Mouse (Mus musculus): ENCODE data around the gene Cnih2. TPM values are rescaled to one million over a fixed set of nuclear protein-coding genes. Genes with fewer than 3 reads are reported as not detected.

The Cnih2 gene
- polyA plus RNA-seq, 1 experiment, result 43.5 TPM

DNA sequence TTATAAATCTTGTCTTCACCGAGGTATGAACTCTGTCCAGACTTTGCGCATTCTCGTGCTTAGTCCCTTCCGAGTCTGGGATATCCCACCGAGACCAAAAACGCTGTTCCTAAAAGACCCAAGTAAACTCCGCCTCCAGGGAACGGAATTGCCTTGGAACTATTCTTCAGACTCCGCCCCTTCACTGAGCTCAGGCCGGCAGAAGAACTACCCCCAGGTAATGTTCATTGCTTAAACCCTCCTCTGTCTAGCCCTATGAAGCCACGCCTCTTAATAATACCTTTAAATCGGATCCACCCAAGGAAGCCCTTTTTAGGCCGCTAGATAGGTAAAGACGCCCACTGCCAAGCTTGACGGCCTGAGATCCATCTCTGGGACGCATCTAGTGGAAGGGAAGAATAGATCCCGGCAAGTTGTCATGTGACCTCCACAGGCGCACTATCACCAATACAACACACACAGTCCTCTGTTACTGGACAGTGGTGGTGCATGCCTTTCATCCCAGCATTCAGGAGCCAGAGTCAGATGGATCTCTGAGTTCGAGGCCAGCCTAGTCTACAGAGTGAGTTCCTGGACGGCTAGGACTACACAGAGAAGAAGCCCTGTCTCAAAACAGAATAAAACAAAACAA lies 25.8 kb downstream of the Cnih2 start:
- H3K4me1 ChIP-seq (ENCODE audit: control insufficient read depth, insufficient read depth, low read length), result peaks cover 29% of the 10 kb centered on the region
- no peak for TF ChIP-seq POLR2A (IDR thresholded peaks at IDR 0.05; ENCODE audit: control insufficient read depth, low read depth, low read length)
- no peak for TF ChIP-seq CTCF (IDR thresholded peaks at IDR 0.05; ENCODE audit: control insufficient read depth, insufficient read depth, insufficient replicate concordance, low read depth, low read length)

GRCm38 (mm10) chr19:5071545-5072369 lies 26.6 kb downstream of the Cnih2 start:
- Histone ChIP-seq H3K4me1 (ENCODE audit: control insufficient read depth, insufficient read depth, low read length) (peaks cover 35% of the 10 kb centered on the region), H3K4me3 (ENCODE audit: control insufficient read depth, low read depth, low read length) (peak overlapping the region; percentile 83), H3K27ac (ENCODE audit: control insufficient read depth, insufficient read depth, low read depth, low read length) (no peak overlapping the region), H3K36me3 (ENCODE audit: control insufficient read depth, insufficient read depth, low read length) (no peaks in the 10 kb centered on the region), H3K27me3 (ENCODE audit: control insufficient read depth, insufficient read depth, low read length) (no peaks in the 10 kb centered on the region)
- TF ChIP-seq POLR2A (IDR thresholded peaks at IDR 0.05; ENCODE audit: control insufficient read depth, low read depth, low read length) (peak; percentile 29; the same call in 1 of the 2 replicates), CTCF (IDR thresholded peaks at IDR 0.05; ENCODE audit: control insufficient read depth, insufficient read depth, insufficient replicate concordance, low read depth, low read length) (no peak)

More for the DNA sequence above, 25.8 kb downstream of the Cnih2 start:
- Histone ChIP-seq H3K27ac (ENCODE audit: control insufficient read depth, insufficient read depth, low read depth, low read length) (no peak overlapping the region), H3K4me3 (ENCODE audit: control insufficient read depth, low read depth, low read length) (peak overlapping the region; percentile 83), H3K27me3 (ENCODE audit: control insufficient read depth, insufficient read depth, low read length) (no peaks in the 10 kb centered on the region), H3K36me3 (ENCODE audit: control insufficient read depth, insufficient read depth, low read length) (no peaks in the 10 kb centered on the region)

DNA sequence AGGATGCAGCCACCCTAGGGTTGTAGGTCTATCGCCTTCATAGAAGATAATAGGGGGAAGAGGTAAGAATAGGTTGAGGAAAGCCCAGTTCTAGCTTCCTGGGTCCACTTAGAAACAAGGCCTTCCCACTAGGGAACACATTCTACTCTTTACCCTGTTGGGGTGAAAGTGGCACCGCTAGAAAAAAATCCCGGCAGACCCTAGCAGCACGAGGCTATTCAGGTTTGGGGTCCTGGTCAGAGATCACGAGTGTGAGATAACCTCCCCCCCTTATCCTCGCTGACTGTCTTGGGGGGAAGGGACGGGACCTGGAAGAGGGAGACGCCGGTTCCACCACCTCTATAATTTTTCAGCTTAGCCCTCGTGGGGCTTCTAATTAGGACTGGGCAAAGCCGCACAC lies 27.2 kb downstream of the Cnih2 start:
- TF ChIP-seq POLR2A (IDR thresholded peaks at IDR 0.05; ENCODE audit: control insufficient read depth, low read depth, low read length), result no peak
- no peak for TF ChIP-seq CTCF (IDR thresholded peaks at IDR 0.05; ENCODE audit: control insufficient read depth, insufficient read depth, insufficient replicate concordance, low read depth, low read length)
- Histone ChIP-seq H3K4me1 (ENCODE audit: control insufficient read depth, insufficient read depth, low read length) (peaks cover 35% of the 10 kb centered on the region), H3K4me3 (ENCODE audit: control insufficient read depth, low read depth, low read length) (peak overlapping the region; percentile 83), H3K27ac (ENCODE audit: control insufficient read depth, insufficient read depth, low read depth, low read length) (no peak overlapping the region), H3K27me3 (ENCODE audit: control insufficient read depth, insufficient read depth, low read length) (no peaks in the 10 kb centered on the region), H3K36me3 (ENCODE audit: control insufficient read depth, insufficient read depth, low read length) (no peaks in the 10 kb centered on the region)

DNA sequence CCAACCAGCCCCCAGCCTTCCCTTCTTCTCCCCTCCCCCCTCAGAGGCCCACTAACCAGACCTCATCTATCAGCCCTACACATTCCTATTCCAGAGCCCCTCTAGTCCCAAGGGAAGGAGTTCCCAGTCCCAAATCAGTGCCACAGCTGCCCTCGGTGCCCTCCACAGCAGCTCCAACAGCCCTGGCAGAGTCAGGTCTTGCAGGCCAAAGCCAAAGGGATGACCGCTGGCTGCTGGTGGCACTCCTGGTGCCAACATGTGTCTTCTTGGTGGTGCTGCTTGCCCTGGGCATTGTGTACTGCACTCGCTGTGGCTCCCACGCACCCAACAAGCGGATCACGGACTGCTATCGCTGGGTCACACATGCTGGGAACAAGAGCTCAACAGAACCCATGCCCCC lies 28.3 kb downstream of the Cnih2 start:
- Histone ChIP-seq H3K36me3 (ENCODE audit: control insufficient read depth, insufficient read depth, low read length) (no peaks in the 10 kb centered on the region), H3K4me1 (ENCODE audit: control insufficient read depth, insufficient read depth, low read length) (peaks cover 35% of the 10 kb centered on the region), H3K27ac (ENCODE audit: control insufficient read depth, insufficient read depth, low read depth, low read length) (no peak overlapping the region), H3K27me3 (ENCODE audit: control insufficient read depth, insufficient read depth, low read length) (no peaks in the 10 kb centered on the region), H3K4me3 (ENCODE audit: control insufficient read depth, low read depth, low read length) (peak overlapping the region; percentile 28)
- no peak for TF ChIP-seq CTCF (IDR thresholded peaks at IDR 0.05; ENCODE audit: control insufficient read depth, insufficient read depth, insufficient replicate concordance, low read depth, low read length)
- no peak for TF ChIP-seq POLR2A (IDR thresholded peaks at IDR 0.05; ENCODE audit: control insufficient read depth, low read depth, low read length)

- H3K4me1 ChIP-seq (ENCODE audit: control insufficient read depth, insufficient read depth, low read length), result peaks cover 35% of the 10 kb centered on the region
- no peak overlapping the region for H3K27ac ChIP-seq (ENCODE audit: control insufficient read depth, insufficient read depth, low read depth, low read length)
- H3K4me3 ChIP-seq (ENCODE audit: control insufficient read depth, low read depth, low read length), result no peak overlapping the region
- TF ChIP-seq CTCF (IDR thresholded peaks at IDR 0.05; ENCODE audit: control insufficient read depth, insufficient read depth, insufficient replicate concordance, low read depth, low read length) (no peak), POLR2A (IDR thresholded peaks at IDR 0.05; ENCODE audit: control insufficient read depth, low read depth, low read length) (no peak)
- no peaks in the 10 kb centered on the region for H3K27me3 ChIP-seq (ENCODE audit: control insufficient read depth, insufficient read depth, low read length)
- no peaks in the 10 kb centered on the region for H3K36me3 ChIP-seq (ENCODE audit: control insufficient read depth, insufficient read depth, low read length)
These were observed 28.8 kb downstream of the Cnih2 start for GRCm38 (mm10) chr19:5069486-5069885.

DNA sequence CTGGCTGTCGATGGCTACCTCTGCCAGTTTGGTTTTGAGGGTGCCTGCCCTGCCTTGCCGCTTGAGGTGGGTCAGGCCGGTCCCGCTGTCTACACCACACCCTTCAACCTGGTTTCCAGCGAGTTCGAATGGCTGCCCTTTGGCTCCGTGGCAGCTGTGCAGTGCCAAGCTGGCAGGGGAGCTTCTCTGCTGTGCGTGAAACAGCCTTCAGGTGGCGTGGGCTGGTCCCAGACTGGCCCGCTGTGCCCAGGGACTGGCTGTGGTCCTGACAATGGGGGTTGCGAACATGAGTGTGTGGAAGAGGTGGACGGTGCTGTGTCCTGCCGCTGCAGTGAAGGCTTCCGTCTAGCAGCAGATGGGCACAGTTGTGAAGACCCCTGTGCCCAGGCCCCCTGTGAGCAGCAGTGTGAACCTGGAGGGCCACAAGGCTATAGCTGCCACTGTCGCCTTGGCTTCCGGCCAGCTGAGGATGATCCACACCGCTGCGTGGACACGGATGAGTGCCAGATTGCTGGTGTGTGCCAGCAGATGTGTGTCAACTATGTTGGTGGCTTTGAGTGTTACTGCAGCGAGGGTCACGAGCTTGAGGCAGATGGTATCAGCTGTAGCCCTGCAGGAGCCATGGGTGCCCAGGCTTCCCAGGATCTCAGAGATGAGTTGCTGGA lies 29.6 kb downstream of the Cnih2 start:
- TF ChIP-seq POLR2A (IDR thresholded peaks at IDR 0.05; ENCODE audit: control insufficient read depth, low read depth, low read length) (no peak), CTCF (IDR thresholded peaks at IDR 0.05; ENCODE audit: control insufficient read depth, insufficient read depth, insufficient replicate concordance, low read depth, low read length) (0 out of 2 replicates have a peak, but pooled peaks have one; percentile 1)
- no peaks in the 10 kb centered on the region for H3K36me3 ChIP-seq (ENCODE audit: control insufficient read depth, insufficient read depth, low read length)
- H3K4me1 ChIP-seq (ENCODE audit: control insufficient read depth, insufficient read depth, low read length), result peaks cover 35% of the 10 kb centered on the region
- H3K27ac ChIP-seq (ENCODE audit: control insufficient read depth, insufficient read depth, low read depth, low read length), result no peak overlapping the region
- H3K4me3 ChIP-seq (ENCODE audit: control insufficient read depth, low read depth, low read length), result peak overlapping the region; percentile 52
- no peaks in the 10 kb centered on the region for H3K27me3 ChIP-seq (ENCODE audit: control insufficient read depth, insufficient read depth, low read length)

All from testis, adult 2 months (tissue).